Mouse (Mus musculus) limb, embryonic 11.5 days (tissue): ENCODE measurements at regions not wholly inside any gene's neighbourhood (a gene's known extent, or its start where the extent isn't known, plus 50 kb on each side); places are given as distances from the start of the nearest gene placed in this dataset.

Experiments
- ATAC-seq: fragments of 200-750 bp; cut with Nextera tagmentation; 2 replicates; pipeline ENCODE4 v1.8.0; 2017; ENCODE audit warnings: low read depth; ENCODE audit not compliant: insufficient number of reproducible peaks, low FRiP score, low TSS enrichment
- DNase-seq: peaks from one replicate; pipeline ENCODE4 v3.0.0-alpha.2; 2015; ENCODE audit warnings: low spot score
- H3K27ac ChIP-seq: fragments of 300-500 bp; sonication (generic); replicated peaks from 2 replicates; pipeline ENCODE4 v1.5.1; 2014; ENCODE audit warnings: low read depth, mild to moderate bottlenecking, low read length
- H3K27me3 ChIP-seq: fragments of 300-500 bp; sonication (generic); 2 replicates; pipeline ENCODE4 v1.6.1; 2014; ENCODE audit warnings: mild to moderate bottlenecking, low read length, mixed read lengths; ENCODE audit not compliant: control insufficient read depth, insufficient read depth
- H3K36me3 ChIP-seq: fragments of 300-500 bp; sonication (generic); 2 replicates; pipeline ENCODE4 v1.6.1; 2014; ENCODE audit warnings: mild to moderate bottlenecking, low read length, moderate library complexity, mixed read lengths; ENCODE audit not compliant: control insufficient read depth, insufficient read depth
- H3K4me1 ChIP-seq: fragments of 300-500 bp; sonication (generic); 2 replicates; pipeline ENCODE4 v1.6.1; 2014; ENCODE audit warnings: low read length, mixed read lengths; ENCODE audit not compliant: control insufficient read depth, insufficient read depth
- H3K4me2 ChIP-seq: fragments of 300-500 bp; sonication (generic); 2 replicates; pipeline ENCODE4 v1.6.1; 2014; ENCODE audit warnings: low read depth, mild to moderate bottlenecking, moderate library complexity; ENCODE audit not compliant: severe bottlenecking
- H3K4me3 ChIP-seq: fragments of 300-500 bp; sonication (generic); 2 replicates; pipeline ENCODE4 v1.5.1; 2014; ENCODE audit warnings: low read depth, low read length
- H3K9ac ChIP-seq: fragments of 300-500 bp; sonication (generic); 2 replicates; pipeline ENCODE4 v1.6.1; 2014; ENCODE audit warnings: mild to moderate bottlenecking, low read length
- H3K9me3 ChIP-seq: fragments of 300-500 bp; sonication (generic); 2 replicates; pipeline ENCODE4 v1.6.1; 2016; ENCODE audit warnings: low read length; ENCODE audit not compliant: control insufficient read depth
- WGBS: fragments of 180-500 bp; shearing (Covaris S2); extraction: QIAGEN DNeasy Blood & Tissue Kit; methylation state at CpG from one replicate; pipeline ENCODE4 v1.1.7; 2014; 5-methylcytosine and 5-hydroxymethylcytosine counted together

DNA sequence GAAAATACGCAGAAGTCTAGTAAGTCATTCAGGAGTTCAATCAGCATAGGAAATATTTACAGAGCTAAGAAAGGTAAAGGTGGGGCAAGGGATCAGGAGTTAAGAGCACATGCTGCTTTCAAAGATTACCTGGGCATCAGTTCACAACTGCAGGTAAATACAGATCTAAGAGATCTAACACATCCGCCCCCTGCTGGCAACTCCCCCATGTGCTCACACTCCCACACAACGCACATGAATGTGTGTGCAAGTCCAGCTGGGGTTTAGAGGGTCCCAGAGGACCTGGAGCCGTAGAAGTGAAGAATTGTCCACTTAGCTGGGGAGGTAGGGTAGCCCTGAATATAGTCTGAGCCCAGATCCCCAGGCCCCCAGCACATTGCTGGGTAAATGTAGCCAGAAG lies 219.5 kb downstream of the Irx2 start:
- Histone ChIP-seq H3K4me2 (no peak overlapping the region), H3K9ac (no peak overlapping the region), H3K9me3 (no peaks in the 10 kb centered on the region), H3K27ac (no peak overlapping the region), H3K36me3 (no peaks in the 10 kb centered on the region), H3K4me3 (no peak overlapping the region), H3K27me3 (no peaks in the 10 kb centered on the region), H3K4me1 (no peaks in the 10 kb centered on the region)
- DNase-seq: no peak
- ATAC-seq: no peak
- WGBS: 70% methylated on average over 4 of the region's 4 CpGs

DNA sequence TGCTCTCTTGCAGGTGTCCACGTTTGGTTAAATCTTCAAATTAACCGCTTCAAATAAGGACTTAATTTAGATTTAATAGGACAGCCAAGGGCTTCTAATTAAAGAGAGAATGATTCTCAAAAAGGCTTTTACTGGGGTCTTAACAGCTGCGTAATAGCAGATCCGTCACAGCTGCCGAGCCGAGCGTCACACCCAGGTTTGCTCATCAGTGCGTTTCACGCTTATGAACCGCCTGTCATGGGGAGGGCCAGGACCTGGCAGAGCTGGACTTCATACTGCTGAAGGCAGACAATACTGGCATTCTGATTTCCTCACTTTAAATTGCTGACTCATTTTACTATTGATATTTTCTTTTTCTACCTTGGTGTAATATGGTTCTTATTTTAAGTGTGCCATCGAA lies 221.2 kb downstream of the Irx2 start:
- DNase-seq (no peak), ATAC-seq (no peak)
- no peaks in the 10 kb centered on the region for H3K9me3 ChIP-seq
- no peak overlapping the region for H3K27ac ChIP-seq
- H3K4me1 ChIP-seq: no peaks in the 10 kb centered on the region
- H3K4me2 ChIP-seq: no peak overlapping the region
- 64% methylated on average over 11 of the region's 11 CpGs for WGBS
- no peaks in the 10 kb centered on the region for H3K27me3 ChIP-seq
- H3K9ac ChIP-seq: no peak overlapping the region
- H3K4me3 ChIP-seq: no peak overlapping the region
- H3K36me3 ChIP-seq: no peaks in the 10 kb centered on the region

DNA sequence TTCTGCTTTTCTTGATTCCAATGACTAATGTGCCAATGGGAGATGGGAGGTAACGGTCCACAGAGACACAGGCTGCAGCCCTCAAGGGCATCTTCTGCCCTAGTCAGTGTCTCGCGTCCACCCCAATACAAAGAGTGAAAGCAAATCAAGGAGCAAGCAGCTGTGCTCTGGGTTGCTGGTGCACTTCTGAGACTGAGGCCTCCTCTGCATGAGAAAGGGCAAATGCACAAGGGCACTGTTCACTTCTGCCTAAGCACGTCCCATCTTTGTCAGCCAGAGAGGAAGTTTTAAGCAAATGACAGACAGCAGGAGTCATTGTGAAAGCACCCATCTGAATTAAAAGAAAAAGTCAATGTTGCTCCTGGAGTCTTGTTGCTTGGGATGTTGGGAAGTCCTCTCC lies 224.3 kb downstream of the Irx2 start:
- no peak overlapping the region for H3K4me2 ChIP-seq
- no peaks in the 10 kb centered on the region for H3K9me3 ChIP-seq
- no peaks in the 10 kb centered on the region for H3K4me1 ChIP-seq
- no peak overlapping the region for H3K27ac ChIP-seq
- no peak overlapping the region for H3K4me3 ChIP-seq
- ATAC-seq: no peak
- H3K9ac ChIP-seq: no peak overlapping the region
- DNase-seq: no peak
- H3K36me3 ChIP-seq: no peaks in the 10 kb centered on the region
- WGBS: 83% methylated on average over 4 of the region's 4 CpGs
- H3K27me3 ChIP-seq: no peaks in the 10 kb centered on the region

DNA sequence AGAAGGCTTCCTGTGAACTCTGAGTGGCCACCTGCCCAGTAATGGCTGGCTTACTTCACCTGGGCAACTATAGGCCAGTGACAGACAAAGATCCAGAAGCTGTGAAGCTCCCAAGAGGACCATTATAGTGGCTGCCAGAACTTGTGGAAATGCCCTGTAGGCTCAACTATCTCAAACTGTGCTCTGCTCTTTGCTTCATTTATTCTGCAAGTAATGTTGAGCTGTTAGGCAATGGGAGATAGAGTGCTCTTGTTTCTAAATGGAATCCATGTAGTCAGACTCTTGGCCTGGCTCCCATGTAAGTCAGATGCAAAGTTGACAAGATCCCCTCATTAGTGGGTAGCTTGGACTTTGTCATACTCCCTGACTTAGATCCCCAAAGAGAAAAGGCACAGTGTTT lies 247.3 kb downstream of the Irx2 start:
- H3K36me3 ChIP-seq: no peaks in the 10 kb centered on the region
- ATAC-seq: no peak

DNA sequence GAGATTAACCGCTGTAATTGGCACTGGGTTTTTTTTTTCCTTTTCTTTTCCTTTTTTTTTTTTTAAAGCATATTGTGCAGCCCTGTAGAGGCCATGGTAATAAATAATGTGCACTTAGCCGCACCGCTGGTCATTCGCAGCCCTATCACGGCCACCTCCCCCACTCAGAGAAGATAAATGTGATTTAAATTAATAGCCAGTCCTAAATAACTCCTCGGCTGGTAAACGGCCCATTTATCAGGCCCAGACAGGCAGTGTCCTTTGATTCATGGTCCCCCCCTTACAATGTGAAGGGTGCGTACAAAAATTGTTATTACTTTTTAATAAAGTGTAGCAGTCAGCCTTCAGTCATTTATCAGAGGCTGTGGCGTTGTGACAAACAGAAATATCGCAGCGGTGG lies 266.4 kb downstream of the Irx2 start:
- Histone ChIP-seq H3K9me3 (no peaks in the 10 kb centered on the region), H3K4me1 (no peaks in the 10 kb centered on the region), H3K4me3 (no peak overlapping the region), H3K27me3 (peaks cover 4% of the 10 kb centered on the region; the same call in 1 of the 2 replicates), H3K36me3 (no peaks in the 10 kb centered on the region), H3K9ac (no peak overlapping the region), H3K27ac (no peak overlapping the region), H3K4me2 (no peak overlapping the region)
- DNase-seq (no peak), ATAC-seq (no peak)
- 36% methylated on average over 11 of the region's 11 CpGs for WGBS

More for the DNA sequence above, 247.3 kb downstream of the Irx2 start:
- Histone ChIP-seq H3K4me2 (no peak overlapping the region), H3K9ac (no peak overlapping the region), H3K27ac (no peak overlapping the region), H3K9me3 (no peaks in the 10 kb centered on the region), H3K27me3 (no peaks in the 10 kb centered on the region), H3K4me3 (no peak overlapping the region), H3K4me1 (no peaks in the 10 kb centered on the region)
- DNase-seq: no peak

DNA sequence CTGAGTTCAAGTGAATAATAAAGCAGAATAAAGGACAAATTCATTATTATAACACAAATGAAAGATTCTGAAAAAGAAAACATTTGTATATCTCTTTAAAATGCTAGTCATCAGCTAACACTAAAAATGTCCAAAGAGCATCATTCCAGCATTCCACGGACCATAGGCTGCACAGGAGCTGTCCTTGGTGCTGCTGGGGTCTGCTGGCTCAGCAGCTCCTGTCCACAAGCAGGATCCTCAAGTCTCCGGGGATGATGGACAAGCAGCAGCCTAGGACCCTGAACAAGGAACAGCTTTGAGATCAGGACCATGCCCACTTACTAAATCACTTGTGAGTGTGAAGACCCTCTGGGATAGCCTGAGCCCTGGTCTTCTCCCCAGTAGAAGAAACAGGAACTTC lies 274.0 kb downstream of the Irx2 start:
- no peak overlapping the region for H3K27ac ChIP-seq
- H3K9me3 ChIP-seq: no peaks in the 10 kb centered on the region
- H3K4me3 ChIP-seq: no peak overlapping the region
- no peaks in the 10 kb centered on the region for H3K4me1 ChIP-seq
- no peak overlapping the region for H3K4me2 ChIP-seq
- no peaks in the 10 kb centered on the region for H3K36me3 ChIP-seq
- DNase-seq (peak; percentile 81), ATAC-seq (no peak)
- no peak overlapping the region for H3K9ac ChIP-seq
- peaks cover 2% of the 10 kb centered on the region; the same call in 1 of the 2 replicates for H3K27me3 ChIP-seq
- WGBS: 43% methylated on average over 2 of the region's 2 CpGs

DNA sequence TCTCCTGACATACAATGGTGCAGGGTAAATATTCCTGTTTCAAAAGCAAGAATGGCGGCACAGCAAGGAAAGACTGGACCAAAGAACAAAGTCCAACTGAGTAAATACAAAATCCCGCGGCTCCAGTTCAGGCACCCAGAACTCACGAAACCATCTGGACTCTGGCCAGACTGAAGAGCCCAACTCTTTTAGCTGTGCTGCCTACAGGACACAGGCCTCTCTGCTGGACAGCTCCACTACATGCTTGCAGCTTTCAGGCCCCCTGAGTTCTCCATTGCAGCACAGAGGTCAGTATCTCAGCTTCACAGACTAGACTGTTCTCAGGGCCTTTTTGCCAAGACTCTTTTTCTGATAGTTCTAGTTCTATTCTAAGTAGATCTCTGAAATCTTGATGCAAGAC lies 290.3 kb downstream of the Irx2 start:
- Histone ChIP-seq H3K4me2 (no peak overlapping the region), H3K27me3 (no peaks in the 10 kb centered on the region), H3K4me1 (no peaks in the 10 kb centered on the region), H3K4me3 (no peak overlapping the region), H3K9ac (no peak overlapping the region), H3K36me3 (no peaks in the 10 kb centered on the region), H3K27ac (no peak overlapping the region), H3K9me3 (no peaks in the 10 kb centered on the region)
- ATAC-seq (no peak), DNase-seq (no peak)
- WGBS: 89% methylated on average over 4 of the region's 4 CpGs

DNA sequence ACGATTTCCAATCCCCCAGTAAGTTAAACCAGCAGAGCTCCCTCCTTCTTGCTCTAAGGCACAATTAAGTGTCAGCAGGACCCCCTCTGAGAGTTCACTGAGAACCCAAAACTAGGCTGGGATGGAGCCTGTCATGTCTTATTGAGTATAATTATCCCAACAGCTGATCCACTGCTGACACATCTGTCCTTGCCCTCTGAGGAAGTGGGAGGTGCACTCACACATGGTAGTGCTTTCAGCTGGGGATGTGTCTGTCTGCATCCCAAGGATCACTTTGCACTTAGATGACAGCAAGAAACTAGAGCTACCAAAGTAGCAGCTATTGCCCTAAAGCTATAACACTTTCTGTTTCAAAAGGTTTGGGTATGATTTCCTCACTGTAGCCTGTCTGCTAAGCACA lies 291.7 kb downstream of the Irx2 start:
- no peak overlapping the region for H3K9ac ChIP-seq
- H3K4me2 ChIP-seq: no peak overlapping the region
- no peak overlapping the region for H3K27ac ChIP-seq
- no peak for DNase-seq
- no peak overlapping the region for H3K4me3 ChIP-seq
- no peaks in the 10 kb centered on the region for H3K9me3 ChIP-seq
- H3K4me1 ChIP-seq: no peaks in the 10 kb centered on the region
- H3K27me3 ChIP-seq: no peaks in the 10 kb centered on the region
- WGBS: 29% methylated on average over 1 of the region's 1 CpGs
- no peak for ATAC-seq
- no peaks in the 10 kb centered on the region for H3K36me3 ChIP-seq

DNA sequence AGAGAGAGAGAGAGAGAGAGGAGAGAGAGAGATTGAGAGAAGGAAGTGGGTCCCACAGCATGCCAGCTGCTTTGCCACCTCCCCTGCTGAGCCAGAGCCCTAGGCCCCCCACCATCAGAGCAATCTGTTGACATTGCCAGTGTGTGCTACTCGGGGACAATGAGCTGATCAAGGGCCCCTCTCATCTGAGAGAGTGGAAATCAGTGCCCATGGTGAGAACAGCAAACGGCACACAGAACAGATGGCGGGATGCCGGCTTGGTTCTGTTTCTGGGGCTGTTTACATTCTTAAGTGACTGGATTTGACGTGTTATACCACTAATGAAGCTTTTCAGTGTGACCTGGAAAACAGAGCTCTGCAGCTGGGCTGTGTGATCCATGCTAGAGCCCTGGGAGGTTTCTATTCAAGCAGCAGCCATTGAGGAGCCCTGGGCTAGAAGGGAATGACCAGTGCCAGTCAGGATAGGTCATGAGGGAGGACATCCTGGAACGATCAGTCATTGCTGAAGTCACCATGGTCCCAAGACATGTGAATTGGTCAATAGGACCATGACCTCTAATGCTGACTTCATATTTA lies 296.0 kb downstream of the Irx2 start:
- H3K27ac ChIP-seq: no peak overlapping the region
- H3K4me2 ChIP-seq: no peak overlapping the region
- DNase-seq (no peak), ATAC-seq (no peak)
- no peak overlapping the region for H3K4me3 ChIP-seq
- H3K36me3 ChIP-seq: no peaks in the 10 kb centered on the region
- 26% methylated on average over 6 of the region's 6 CpGs for WGBS
- H3K9ac ChIP-seq: no peak overlapping the region
- H3K27me3 ChIP-seq: no peaks in the 10 kb centered on the region
- no peaks in the 10 kb centered on the region for H3K4me1 ChIP-seq
- no peaks in the 10 kb centered on the region for H3K9me3 ChIP-seq
